1 mouse cellular context compared by ENCODE assay signal in the genomic region with DNA sequence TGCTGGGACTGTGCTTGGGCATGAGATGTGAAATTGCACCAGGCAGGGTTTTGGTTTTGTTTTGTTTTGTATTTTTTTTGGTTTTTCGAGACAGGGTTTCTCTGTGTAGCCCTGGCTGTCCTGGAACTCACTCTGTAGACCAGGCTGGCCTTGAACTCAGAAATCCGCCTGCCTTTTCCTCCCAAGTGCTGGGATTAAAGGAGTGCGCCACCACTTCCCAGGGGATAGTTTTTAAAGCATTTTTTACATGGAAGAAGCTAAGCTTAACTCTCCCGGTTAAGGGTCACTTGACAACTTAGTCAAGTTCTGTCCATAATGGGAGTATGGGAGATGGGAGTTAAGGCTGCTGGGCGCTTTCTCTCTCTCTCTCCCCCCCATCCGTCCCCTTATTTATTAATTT.
TF ChIP-seq lines count a peak whose summit lies in the region.

No protein-coding gene starts in this region.

TF ChIP-seq in ES-E14, 5 proteins besides CTCF, POLR2A, EP300 and RAD21:
- TF ChIP-seq CHD2 (IDR thresholded peaks at IDR 0.05; ENCODE audit: low read depth, low read length) (no peak), ZNF384 (IDR thresholded peaks at IDR 0.05; ENCODE audit: low read depth, low read length) (no peak), ZC3H11A (IDR thresholded peaks at IDR 0.05; ENCODE audit: borderline replicate concordance, low read depth, low read length) (no peak), MAFK (IDR thresholded peaks at IDR 0.05; ENCODE audit: insufficient read depth, low read depth, low read length) (no peak)
